Mouse (Mus musculus) cerebellum, adult 2 months (tissue): Measurements from ENCODE around the gene Cenph.

Experiments
- CTCF ChIP-seq: fragments of 200-500 bp; IDR thresholded peaks from 2 replicates; pipeline ENCODE4 v1.5.1; 2011; ENCODE audit warnings: low read depth, mild to moderate bottlenecking, control low read depth, low read length, moderate library complexity, borderline replicate concordance; ENCODE audit not compliant: insufficient read depth
- POLR2A ChIP-seq: fragments of 200-500 bp; IDR thresholded peaks from 2 replicates; pipeline ENCODE4 v1.6.1; 2011; ENCODE audit warnings: low read length, control low read depth, borderline replicate concordance; ENCODE audit not compliant: insufficient read depth

GRCm38 (mm10) chr13:100787316-100788010, 11.8 kb upstream of the Cenph start:
- TF ChIP-seq CTCF = no peak
- no peak for TF ChIP-seq POLR2A
